Mouse (Mus musculus): ENCODE measurements at regions not wholly inside any gene's neighbourhood (a gene's known extent, or its start where the extent isn't known, plus 50 kb on each side); places are given as distances from the start of the nearest gene placed in this dataset.
A peak's percentile ranks its signal among the peaks of the same experiment; 100 is the strongest.
"Not testable (repeated sequence)": the region's sequence is repeated elsewhere in the genome, so short reads cannot be mapped to it uniquely, and the experiment has no call there.

DNA sequence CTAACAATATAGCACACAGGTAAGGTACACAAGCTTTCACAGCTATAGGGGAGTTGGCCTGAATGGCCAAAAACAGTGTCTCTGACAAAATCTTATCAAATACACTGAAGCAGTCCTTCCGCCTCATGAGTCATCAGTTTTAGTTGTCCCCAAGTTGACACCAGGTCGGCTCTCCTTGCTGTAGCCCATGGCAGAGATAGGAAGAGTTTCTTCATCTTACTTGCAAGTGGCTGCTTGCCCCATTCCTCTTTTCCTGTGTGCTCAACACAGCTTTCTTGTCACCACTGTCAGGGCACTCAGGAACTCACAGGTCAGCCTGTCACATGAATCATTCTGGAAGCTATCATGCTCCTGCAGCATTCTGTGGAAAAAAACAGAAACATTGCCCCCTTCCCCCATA, 77.1 kb downstream of the Olfr721-ps1 start:
- DNase-seq: not testable (repeated sequence)

DNA sequence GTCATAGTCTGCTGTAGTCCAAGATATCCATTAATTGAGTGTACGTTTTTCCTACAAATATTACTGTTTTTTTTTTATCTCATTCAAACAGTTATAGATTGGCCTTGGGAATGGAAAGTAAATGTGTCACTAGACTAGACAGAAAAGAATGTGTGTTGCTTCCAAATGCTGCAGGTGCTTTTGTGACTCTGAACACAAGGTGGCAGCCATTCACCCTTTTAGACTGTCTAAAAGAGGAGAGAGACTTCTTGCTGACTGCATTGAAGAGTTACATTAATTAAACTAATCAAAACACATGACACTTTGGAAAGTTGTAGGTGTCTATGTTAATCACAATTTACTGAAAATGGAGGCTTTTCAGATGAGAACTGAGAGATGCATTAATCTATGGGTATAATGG, 80.7 kb downstream of the Olfr721-ps1 start:
- peak; percentile 9 for DNase-seq

DNA sequence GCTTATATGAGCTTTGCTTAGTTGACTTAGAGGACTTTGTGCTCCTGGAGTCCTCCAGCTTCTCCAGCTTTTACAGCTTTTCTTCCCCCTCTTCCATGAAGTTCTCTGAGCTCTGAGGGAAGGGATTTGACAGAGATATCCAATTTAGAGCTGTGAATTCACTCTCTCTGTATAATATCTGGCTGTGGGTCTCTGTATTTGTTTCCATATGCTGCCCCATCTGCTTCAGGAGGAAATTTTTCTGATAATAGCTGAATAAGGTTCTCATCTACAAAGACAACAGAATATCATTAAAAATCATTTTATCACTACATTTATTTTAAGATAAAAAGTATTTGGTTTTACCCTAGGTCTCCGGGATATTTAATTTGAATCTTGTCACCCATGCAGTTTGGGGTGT, 85.3 kb downstream of the Olfr721-ps1 start:
- DNase-seq: no peak

DNA sequence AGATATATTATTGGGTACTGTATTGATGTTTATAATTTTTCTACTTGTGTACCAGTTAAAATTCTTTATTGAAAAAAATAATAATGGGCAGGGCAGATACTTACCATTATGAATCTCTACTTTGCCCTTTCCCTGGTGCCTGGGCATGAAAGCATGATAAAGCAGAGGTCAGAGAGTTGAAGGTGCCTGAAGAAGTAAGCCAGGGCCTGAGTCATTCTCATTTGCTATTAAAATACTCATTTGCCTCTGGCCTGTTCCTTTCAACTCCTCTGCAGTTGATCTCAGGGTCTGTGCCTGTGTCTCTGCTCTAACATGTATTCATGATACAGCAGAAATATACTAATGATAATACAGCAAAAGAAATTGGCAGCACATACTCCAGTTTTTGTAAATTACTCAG, 89.4 kb downstream of the Olfr721-ps1 start:
- no peak for DNase-seq

DNA sequence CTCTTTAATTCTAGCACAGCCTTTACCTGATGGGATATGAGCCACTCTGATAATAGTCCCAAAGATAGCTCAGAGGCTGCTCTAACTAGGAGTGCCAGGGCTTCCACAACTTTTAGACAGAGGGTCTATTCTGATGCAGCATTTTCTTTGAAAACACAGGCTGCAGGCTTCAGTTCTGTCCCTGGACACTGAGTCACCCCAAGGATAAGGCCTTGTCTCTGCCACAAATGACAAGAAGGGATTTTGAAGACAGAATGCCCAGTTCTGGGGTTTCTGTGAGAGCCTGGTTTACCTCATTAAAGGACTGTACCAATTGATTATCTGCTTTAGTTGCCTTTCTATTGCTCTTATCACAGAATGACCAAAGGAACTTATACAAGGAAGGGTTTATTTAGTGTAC, 90.9 kb downstream of the Olfr721-ps1 start:
- no peak for DNase-seq

DNA sequence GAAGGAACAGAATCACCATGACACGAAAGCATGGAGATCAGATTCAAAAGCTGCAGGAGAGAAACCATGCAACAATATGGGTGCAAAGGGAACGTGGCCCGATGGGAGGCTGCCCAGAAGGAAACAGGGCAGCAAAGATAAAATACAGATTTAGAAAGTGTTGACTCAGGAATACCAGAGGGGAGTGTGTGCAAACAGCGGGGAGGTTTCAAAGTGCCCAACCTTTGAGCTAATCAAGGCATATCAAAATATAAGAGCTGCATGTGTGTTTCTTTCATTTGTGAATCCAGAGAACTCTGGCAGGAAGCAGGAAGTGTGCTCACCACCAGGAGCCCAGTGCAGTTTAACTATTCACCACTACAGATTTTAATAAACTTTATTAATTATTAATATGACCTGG, 110.8 kb downstream of the Olfr721-ps1 start:
- DNase-seq: no peak

DNA sequence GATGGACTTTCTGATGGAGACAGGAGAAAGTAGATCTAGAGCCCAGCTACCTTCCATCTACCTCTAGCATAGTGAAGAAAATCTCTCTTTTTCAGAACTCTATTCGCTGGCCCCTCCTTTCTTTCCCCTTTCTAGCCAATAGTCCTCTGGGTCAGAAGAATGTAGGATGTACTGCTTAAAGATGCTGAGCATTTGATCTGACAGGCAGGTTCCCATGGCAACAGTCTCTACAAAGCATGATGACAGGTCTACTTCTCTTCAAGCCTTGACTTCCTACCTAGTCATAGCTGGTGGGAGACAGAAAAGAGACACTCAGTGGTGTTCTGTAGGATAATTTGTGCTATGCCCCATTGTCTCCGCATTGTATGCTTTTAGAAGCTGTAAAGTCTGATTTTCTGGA, 112.0 kb downstream of the Olfr721-ps1 start:
- DNase-seq: no peak

DNA sequence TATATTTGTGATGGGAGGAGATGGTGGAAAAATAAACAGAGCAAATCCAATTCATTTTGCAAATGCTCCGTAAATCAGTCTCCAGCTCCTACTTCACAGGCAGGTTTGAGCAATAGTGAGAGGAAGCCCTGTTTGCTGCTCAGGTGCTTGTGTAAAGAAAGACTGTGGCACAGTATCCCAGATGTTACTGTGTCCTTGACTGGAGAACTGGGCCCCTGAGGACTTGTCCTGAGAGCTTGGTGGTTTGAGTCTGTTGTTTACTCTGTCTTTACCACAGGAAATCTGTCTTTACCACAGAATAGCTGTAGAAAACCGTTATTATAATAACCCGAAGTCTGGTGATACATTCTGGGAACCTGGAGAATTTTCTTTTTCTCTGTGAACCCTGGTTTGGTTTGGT, 112.4 kb downstream of the Olfr721-ps1 start:
- no peak for DNase-seq

DNA sequence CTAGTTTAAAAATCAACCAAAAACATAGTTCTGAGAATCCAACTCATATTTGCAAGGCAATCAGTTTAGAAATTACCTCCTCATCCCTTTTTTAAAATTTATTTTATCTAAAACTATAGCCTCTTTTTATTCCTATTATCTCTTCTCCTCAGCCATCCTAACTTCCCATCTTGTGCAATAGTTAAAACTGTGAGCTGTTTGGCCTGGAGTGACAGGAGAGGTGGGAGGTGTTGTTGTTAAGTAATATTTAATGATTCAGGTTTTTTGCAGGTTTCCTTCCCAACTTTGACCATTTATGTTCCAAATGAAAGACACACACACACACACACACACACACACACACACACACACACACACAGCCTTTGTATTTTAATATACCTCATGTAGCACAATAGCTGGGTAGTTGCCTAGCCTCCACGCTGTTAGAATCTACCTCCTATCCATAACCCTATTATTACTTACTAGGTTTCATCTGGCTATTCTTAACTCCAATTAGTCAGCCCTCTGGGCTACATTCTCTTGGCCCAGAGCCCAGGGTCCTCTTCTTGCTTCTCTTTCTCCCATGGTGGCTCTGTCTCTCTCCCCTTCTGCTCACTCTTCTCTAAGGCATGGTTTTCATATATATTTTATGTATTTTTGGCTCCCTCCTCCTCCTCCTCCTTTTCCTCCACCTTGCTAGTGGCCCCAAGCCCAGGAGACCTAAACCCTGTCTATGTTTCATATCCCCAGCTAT, 113.5 kb downstream of the Olfr721-ps1 start:
- DNase-seq: no peak

DNA sequence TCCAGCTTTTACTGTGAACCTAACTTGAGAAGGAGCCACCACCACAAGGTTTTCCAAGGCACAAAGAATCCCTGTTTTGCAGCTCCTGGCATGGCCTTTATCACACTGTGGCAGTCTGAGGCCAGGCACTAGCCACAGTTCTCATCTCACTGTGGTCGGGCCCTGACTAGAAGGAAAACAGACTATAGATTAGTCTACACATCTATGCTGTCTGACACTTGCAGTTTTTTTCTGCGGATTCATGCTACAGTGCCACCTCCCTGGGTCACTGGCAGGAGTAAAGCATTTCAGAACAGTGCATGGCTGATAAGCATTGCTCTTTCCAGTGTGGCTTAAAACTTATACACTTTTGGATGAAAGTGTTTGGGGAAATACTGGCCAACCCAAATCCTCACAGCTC, 114.3 kb downstream of the Olfr721-ps1 start:
- no peak for DNase-seq

DNA sequence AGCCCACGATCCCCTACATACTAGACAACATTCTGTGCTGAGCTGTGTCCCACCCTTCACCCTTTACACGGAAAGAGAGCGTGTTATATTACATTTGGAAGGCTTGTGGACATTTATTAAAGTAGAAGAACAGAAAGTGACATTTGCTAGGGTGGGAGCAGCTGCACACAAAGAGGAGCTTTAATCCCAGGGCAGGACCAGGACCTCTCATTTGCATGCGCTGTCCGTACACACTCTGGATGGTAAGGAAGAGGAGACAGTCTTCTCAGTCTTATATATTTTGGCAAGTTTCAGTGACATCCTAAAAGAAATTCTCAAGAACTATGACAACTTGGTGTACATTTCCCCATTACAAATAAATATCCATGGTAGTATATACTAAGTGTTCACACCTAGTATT, 114.8 kb downstream of the Olfr721-ps1 start:
- no peak for DNase-seq

DNA sequence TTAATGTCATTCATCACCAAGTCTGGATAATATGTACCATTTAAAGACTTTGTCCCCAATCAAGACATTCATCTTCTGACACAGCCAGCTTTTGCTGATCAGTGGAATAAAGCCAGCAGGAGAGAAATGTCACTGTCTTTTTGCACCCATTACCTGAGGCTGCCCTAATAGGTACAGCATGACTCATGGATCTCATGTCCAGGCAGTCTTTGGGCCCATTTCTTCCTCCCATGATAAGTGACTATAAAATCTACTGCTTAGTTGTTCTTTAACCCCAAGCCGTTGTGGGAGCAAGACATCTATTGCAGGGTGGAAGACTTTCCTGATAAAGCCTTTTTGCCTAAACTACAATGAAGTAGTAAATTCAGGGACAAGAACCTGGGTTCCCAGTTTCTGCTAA, 116.9 kb downstream of the Olfr721-ps1 start:
- DNase-seq: no peak

DNA sequence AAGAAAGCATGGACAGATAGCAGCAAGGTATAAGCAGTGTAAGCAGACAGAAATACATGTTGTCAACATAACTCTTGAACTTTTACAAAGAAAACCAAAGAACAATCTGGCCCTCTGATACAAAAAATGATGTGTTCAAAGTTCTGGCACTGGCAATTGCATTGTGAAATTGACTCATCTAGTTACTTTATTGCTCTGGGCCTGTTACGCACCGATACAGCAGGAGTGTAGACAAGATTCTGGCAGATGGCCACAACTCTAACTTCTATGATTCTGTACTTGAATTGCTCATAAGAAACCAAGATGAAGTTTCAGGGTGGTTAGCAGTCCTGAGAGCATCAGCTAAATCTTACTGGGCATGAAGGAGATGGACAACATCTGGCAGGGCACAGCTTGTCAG, 117.7 kb downstream of the Olfr721-ps1 start:
- DNase-seq: no peak

DNA sequence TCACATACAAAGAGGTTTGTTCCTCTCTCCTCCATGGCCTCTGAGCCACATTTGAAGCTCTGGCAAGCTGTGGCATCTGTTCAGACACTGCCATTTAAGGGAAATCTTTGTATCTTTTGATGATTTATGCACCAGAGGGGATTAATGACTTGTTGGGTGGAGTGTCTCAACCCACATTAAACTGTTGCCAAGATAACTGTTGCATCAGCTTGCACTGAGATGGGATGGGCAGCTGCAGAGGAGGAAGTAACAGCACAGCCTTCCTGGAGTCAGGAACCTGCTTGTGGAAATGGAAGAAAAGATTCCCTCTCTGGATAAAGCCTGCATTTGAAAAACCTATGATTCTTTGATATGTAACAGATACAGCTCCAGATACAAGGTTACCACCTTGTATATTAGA, 119.1 kb downstream of the Olfr721-ps1 start:
- no peak for DNase-seq

DNA sequence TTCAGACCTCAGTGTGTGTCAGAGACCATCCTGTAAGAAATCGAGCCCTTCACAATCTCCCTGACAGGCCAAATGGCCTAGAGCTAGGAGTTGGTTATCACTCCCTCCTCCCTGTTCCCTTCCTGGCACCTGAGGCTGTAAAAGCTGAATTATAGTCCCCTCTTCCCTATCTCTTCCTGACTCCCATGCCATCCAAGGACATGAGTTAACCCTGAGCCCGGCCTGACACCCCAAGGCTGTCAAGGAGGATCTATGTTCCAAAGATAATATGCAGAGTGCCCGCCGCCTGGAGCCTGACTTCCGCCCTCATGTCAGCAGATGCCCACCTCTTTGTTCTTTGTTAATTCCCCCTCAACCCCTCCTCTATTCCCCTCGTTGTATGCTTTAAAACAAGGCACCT, 120.2 kb downstream of the Olfr721-ps1 start:
- not testable (repeated sequence) for DNase-seq

DNA sequence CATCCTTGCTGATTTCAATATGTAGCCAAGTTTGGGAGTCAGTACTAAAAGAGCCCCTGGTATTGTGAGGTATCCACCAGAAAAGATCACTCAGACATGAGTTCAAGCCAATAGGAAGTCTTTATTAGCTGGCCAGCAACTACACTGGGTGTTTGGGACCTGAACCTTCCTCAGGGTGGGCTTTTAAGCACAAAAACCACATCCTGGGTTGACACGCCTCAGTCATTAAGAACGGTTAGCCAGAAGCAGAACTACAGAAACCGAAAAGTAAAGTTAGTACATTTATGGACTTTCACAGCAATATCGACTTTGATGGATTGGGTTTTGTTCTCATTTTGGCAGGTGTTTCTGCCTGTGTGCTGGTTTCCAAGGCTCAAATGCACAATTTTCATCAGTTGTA, 124.1 kb downstream of the Olfr721-ps1 start:
- no peak for DNase-seq

DNA sequence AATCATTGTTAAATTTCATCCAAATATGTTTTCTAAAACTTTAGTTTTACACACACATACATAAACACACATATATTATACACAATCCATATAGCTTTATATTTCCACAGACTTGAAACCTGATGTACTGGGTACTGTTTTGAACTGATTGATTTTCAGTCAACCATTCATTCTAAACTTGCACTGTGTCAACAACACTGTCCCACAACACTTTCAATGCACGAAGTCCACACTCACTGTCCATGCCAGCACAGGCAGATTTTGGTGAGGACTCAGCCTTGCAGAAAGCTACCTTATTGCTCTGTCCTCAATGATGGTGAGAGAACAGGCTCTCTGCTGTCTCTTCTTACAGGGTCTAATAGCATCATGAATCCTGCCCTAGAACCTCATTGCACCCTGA, 127.3 kb downstream of the Olfr721-ps1 start:
- DNase-seq: no peak

DNA sequence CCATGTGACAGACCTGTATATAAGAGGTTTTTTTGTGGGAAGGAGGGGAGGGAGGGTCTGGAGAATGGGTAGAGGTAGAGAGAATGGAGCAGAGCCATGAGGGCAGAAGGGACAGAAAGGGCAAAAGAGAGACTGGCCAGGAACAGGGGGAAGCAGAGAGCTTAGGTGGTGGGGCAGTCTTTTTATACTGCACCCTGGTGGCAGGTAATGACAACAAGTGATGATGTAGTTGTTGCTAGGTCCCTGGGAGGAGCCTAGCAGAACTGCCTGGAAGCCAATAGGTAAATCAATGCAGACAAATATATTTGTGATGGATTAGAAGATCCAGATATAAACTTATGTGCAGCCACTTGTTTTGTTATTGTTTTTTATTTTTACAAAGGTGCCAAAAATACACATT, 140.1 kb downstream of the Olfr721-ps1 start:
- no peak for DNase-seq

DNA sequence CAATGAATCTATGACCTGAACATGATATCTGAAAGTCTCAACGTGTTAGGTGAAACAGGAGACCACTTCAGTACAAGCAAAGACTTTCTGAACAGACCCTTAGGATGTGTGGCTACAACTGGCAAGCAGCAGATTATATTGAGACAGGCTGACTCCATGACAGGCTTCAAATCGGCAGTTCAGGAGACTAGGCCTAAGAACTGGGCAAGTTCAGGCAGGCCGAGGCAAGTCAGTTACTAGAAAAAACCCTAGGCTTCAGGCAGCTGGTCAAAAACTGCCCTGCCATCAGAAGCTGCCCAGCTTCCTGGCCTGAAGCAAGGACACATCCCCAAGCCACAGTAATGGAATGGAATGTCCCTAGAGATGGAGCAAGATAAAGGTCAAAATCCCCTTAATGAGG, 140.6 kb downstream of the Olfr721-ps1 start:
- DNase-seq: no peak

DNA sequence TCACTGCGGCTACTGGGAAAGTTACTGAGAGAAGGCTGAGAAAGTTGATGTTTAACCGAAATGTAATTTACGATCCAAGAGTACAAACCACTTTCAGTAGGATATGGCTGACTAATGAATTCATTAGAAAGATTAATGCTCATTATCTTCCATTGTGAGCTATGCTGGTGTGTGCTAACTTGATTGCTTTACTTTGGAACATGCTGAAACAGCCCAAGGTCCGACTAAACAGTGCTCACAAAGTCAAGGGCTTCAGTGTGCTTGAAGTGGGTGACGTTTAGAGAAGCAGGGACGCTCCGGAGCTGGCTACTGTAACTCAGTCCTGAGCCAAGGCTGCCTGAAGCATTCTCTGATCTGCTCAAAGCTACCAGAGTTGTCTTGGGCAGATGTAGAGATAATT, 143.1 kb downstream of the Olfr721-ps1 start:
- no peak for DNase-seq

DNA sequence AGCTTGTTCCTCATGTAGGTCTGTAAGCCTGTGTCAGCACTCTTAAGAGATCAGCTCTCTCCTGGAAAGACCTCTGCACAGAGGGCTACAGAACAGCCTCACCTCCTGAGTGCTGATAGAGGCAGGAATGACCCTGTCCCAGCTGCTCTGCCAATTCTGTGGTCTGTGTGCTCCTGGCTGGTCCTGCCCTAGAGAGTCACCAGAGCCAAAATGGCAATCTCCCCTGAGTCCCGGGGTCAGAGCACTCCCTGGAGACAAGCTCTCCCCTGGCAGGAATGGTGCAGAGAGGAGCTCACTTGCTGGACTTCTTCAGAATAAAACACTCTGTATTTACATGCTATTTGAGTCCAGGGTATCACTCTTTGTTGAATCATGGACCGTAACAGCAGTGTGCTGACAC, 149.9 kb upstream of the Slc4a7 start:
- DNase-seq: no peak

DNA sequence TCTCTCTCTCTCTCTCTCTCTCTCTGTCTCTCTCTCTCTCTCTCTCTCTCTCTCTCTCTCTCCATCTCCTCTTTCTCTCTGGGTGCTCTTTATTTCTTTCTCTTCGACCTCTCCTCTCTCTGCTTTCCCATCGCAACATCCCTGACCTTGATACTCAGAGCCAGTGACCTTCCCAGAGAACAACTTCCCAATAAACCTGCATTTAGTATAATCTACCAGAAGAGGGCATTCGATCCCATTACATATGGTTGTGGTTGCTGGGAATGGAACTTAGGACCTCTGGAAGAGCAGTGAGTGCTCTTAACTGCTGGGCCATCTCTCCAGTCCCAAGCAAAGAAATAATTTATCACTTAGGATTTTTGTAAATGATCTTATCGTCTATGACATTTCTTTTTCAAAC, 127.2 kb upstream of the Slc4a7 start:
- DNase-seq: no peak

DNA sequence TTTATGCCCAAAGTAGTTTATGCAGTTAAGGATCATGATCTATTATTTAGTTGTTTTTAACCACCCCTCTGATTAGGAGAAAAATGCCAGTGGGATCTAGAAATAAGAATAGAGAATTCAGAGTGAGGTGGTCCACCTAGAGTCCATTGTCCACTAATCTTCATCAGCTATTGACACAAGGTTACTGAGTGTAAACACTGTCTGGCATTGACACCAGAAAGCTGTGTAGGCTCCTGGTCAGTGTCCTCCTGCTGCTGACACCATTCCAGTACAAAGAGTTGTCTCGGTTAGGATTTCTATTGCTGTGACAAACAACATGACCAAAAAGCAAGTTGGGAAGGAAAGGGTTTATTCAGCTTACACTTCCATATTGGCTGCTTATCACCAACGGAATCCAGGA, 110.1 kb upstream of the Slc4a7 start:
- no peak for DNase-seq

DNA sequence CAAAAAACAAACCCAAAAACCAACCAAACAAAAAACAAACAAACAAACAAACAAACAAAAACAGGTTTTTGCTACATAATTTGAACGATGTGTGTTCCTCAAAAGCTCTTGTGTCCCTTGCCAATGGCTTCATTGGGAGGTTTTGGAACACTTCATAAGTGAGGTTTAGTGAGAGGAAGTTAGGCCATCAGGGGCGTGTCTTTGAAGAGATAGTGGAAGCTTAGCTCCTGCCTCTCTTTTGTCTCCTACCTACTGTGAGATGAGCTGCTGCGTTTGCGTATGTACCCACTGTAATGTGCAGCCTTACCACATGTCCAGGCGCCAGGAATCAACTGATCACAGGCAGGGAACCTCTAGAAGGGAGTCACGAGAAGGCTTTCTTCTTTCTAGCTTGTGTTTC, 107.3 kb upstream of the Slc4a7 start:
- DNase-seq: no peak

DNA sequence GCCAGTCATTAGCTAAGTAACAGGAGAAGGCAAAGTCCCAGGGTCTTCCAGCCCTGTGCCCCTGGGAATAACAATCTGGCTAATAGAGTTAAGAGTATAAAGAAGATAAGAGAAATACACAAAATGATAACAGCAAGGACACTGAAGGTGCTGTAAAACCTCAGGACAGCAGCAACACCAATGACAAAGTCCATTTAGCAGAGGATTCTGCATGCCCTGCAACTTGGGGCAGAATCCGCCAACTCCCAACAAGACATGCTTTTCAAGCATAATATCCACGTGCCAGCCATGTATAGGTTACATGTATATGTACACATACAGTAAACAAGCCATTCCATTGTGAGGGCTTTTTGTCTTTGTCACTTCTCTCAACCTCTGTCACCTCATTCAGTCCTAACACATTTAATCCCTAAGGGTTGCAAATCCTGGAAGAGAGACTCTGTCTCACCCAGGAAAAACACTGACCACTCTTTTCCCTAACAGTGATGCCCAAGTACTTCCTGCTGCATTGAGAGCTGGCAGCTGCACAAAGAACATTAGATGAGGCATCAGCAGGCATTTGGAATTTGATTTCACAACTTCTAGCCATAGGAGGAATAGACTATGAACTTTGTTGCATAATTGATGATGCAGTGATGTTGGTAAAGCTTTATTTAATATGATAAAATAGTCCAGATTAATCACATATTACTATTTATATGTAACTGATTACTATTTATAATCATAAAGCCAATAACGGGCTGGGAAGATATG, 105.8 kb upstream of the Slc4a7 start:
- no peak for DNase-seq

Data from thymus, postnatal 25 days (tissue).